33 mouse cellular contexts compared by ENCODE assay signal in the genomic region with DNA sequence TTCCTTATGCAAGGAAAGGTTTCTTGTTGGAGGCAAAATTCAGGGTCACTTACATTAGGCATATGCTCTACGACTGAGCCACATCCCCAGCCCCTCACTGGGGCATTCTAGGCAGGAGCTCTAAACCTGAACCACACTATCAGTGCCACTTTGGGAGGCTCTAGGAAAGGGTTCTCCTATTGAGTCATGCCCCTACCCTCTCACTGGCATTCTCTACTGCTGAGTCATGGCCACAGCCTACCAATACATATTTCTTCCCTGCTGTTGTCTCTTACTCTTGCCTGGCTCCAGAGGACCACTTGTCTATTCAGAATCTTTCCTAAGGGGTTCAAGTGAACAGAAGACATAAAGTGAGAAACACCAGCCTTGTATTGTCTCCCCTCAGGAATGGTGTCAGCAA. TPM values are rescaled to one million over a fixed set of nuclear protein-coding genes. Genes with fewer than 3 reads are reported as not detected.
A peak's percentile ranks its signal among the peaks of the same experiment; 100 is the strongest.
DNase-seq lines count a peak whose midpoint lies in the region; ATAC-seq and TF ChIP-seq lines count a peak whose summit lies in the region.
"Had no signal": no experiment of that assay in that cellular context is flagged by ENCODE, and none has a peak within 500 bp of the region (broad histone marks: within the 10 kb centered on the region; RNA-seq: fewer than 3 reads in every experiment).

No protein-coding gene starts in this region.

- no peak overlapping the region for H3K9ac ChIP-seq in hindbrain, embryonic 16.5 days (ENCODE audit: low read depth, low read length)
- H3K9ac ChIP-seq: embryonic facial prominence, embryonic 12.5 days; forebrain, embryonic 15.5 days; heart, embryonic 12.5 days; hindbrain, embryonic 14.5 days; limb, embryonic 12.5 days; liver, postnatal 0 days; neural tube, embryonic 12.5 days had no signal

- peak; percentile 71 to 83 for DNase-seq in adrenal gland, adult (ENCODE audit: inconsistent age in 2 of 2, low spot score in 1 of 2)
- DNase-seq in adrenal gland, postnatal 10 days, result no peak
- DNase-seq in Muller cell, postnatal 12 days (ENCODE audit: inconsistent ontology term), result peak; percentile 72
- no peak for DNase-seq in heart, postnatal 25 days (ENCODE audit: low spot score)
- DNase-seq in spleen, postnatal 4 days (ENCODE audit: low spot score in 2 of 2), result no peak
- DNase-seq: cerebellum, adult 11 months; cerebellum, postnatal 10 days; gastrocnemius, postnatal 10 days; heart, adult 18-20 months; heart, postnatal 14 days; kidney, adult 9 months; kidney, postnatal 36 days; liver, postnatal 0 days; lung, postnatal 10 days; midbrain, embryonic 14.5 days; right cerebral cortex, postnatal 14 days had no signal

- intact Hi-C loops in heart, postnatal 25 days (cut with DNase I), result no loop called here

- 0 out of 2 replicates have a peak overlapping the region, but pooled peaks have one; percentile 15 for H3K27ac ChIP-seq in bone marrow macrophage, adult 2 months (ENCODE audit: insufficient read depth, low read depth, low read length)
- H3K27ac ChIP-seq in hindbrain, embryonic 16.5 days (ENCODE audit: low read depth, low read length), result no peak overlapping the region
- H3K27ac ChIP-seq: embryonic facial prominence, embryonic 12.5 days; forebrain, embryonic 15.5 days; hindbrain, embryonic 14.5 days; limb, embryonic 12.5 days; neural tube, embryonic 12.5 days had no signal

- no peaks in the 10 kb centered on the region for H3K36me3 ChIP-seq in hindbrain, embryonic 16.5 days (ENCODE audit: control insufficient read depth, insufficient read depth, low read length)
- H3K36me3 ChIP-seq: embryonic facial prominence, embryonic 12.5 days; forebrain, embryonic 15.5 days; G1E; heart, embryonic 12.5 days; limb, embryonic 12.5 days; neural tube, embryonic 12.5 days had no signal

- no peaks in the 10 kb centered on the region for H3K9me3 ChIP-seq in hindbrain, embryonic 16.5 days (ENCODE audit: control insufficient read depth, low read length)
- H3K9me3 ChIP-seq: embryonic facial prominence, embryonic 12.5 days; forebrain, embryonic 15.5 days; G1E; heart, embryonic 12.5 days; limb, embryonic 12.5 days; megakaryocyte, embryonic 14.5 days; neural tube, embryonic 12.5 days had no signal

- TF ChIP-seq CTCF in bone marrow macrophage, adult 2 months (IDR thresholded peaks at IDR 0.05; ENCODE audit: low read depth, low read length), result no peak

- H3K4me3 ChIP-seq in bone marrow macrophage, adult 2 months (ENCODE audit: insufficient read depth, low read length), result no peak overlapping the region
- H3K4me3 ChIP-seq in hindbrain, embryonic 16.5 days (ENCODE audit: low read length), result no peak overlapping the region
- H3K4me3 ChIP-seq: embryonic facial prominence, embryonic 12.5 days; erythroblast, embryonic 14.5 days; forebrain, embryonic 15.5 days; heart, embryonic 12.5 days; limb, embryonic 12.5 days; megakaryocyte, embryonic 14.5 days; neural tube, embryonic 12.5 days had no signal

- H3K4me2 ChIP-seq in hindbrain, embryonic 16.5 days (ENCODE audit: low read length), result no peak overlapping the region
- H3K4me2 ChIP-seq: embryonic facial prominence, embryonic 12.5 days; forebrain, embryonic 15.5 days; heart, embryonic 12.5 days; hindbrain, embryonic 14.5 days; limb, embryonic 12.5 days; liver, embryonic 11.5 days; neural tube, embryonic 12.5 days had no signal

- no peaks in the 10 kb centered on the region for H3K27me3 ChIP-seq in hindbrain, embryonic 16.5 days (replicated peaks; ENCODE audit: control insufficient read depth, insufficient read depth, low read length)
- H3K27me3 ChIP-seq: CH12.LX; embryonic facial prominence, embryonic 12.5 days; forebrain, embryonic 15.5 days; heart, embryonic 12.5 days; limb, embryonic 12.5 days; neural tube, embryonic 12.5 days had no signal

- TF ChIP-seq POLR2A in bone marrow macrophage, adult 2 months (IDR thresholded peaks at IDR 0.05; ENCODE audit: borderline replicate concordance, low read depth, low read length), result no peak

- 94% methylated on average over 1 of the region's 1 CpGs for WGBS in hindbrain, embryonic 16.5 days

- peaks cover 54% of the 10 kb centered on the region for H3K4me1 ChIP-seq in bone marrow macrophage, adult 2 months (ENCODE audit: control insufficient read depth, insufficient read depth, low read length)
- H3K4me1 ChIP-seq in hindbrain, embryonic 16.5 days (ENCODE audit: control insufficient read depth, insufficient read depth, low read depth, low read length), result no peaks in the 10 kb centered on the region
- H3K4me1 ChIP-seq: embryonic facial prominence, embryonic 12.5 days; forebrain, embryonic 15.5 days; heart, embryonic 12.5 days; limb, embryonic 12.5 days; neural tube, embryonic 12.5 days had no signal

- ATAC-seq in megakaryocyte, adult 5-6 weeks (ENCODE audit: poor library complexity, severe bottlenecking), result peak; percentile 53
- no peak for ATAC-seq in hindbrain, embryonic 16.5 days
- ATAC-seq: forebrain, embryonic 15.5 days; liver, postnatal 0 days had no signal

RNA-seq across cellular contexts. Expression of gene Siglece, which starts 2.8 kb away (rescaled TPM):
- total RNA-seq in adrenal gland, postnatal 10 days (2021), result 1 to 10 TPM; 1.1 to 1.6 TPM
- polyA plus RNA-seq in bone marrow macrophage, adult 2 months (2012; ENCODE audit: insufficient read depth, insufficient read length, missing spikeins), result 41.5 and 47.6 TPM in 2 replicates
- total RNA-seq in megakaryocyte, adult 5-6 weeks (2015), result 41.6 and 46.2 TPM in 2 replicates
- 22.1 and 29.7 TPM in 2 replicates for total RNA-seq in megakaryocyte, adult 5-6 weeks (2017)
- 1 to 10 TPM; 1.1 TPM for total RNA-seq in heart, postnatal 25 days (2021)
- 0.31 and 0.41 TPM in 2 replicates for polyA plus RNA-seq in hindbrain, embryonic 16.5 days (2015; fragmentation: Nextera tagmentation; extraction: Ambion mirVana)
- total RNA-seq: CH12.LX had no signal
- polyA plus RNA-seq: erythroblast, embryonic 14.5 days; G1E had no signal

RNA-seq across cellular contexts. Expression of gene Ctu1, which starts 9.0 kb away (rescaled TPM):
- total RNA-seq in adrenal gland, postnatal 10 days (2021), result 1 to 10 TPM; 9.7 to 9.8 TPM
- polyA plus RNA-seq in bone marrow macrophage, adult 2 months (2012; ENCODE audit: insufficient read depth, insufficient read length, missing spikeins), result 4.7 and 7.7 TPM in 2 replicates
- 4.7 and 5.3 TPM in 2 replicates for total RNA-seq in megakaryocyte, adult 5-6 weeks (2015)
- total RNA-seq in megakaryocyte, adult 5-6 weeks (2017), result 3.7 and 3.9 TPM in 2 replicates
- total RNA-seq in heart, postnatal 25 days (2021), result 1 to 10 TPM; 3.2 to 3.8 TPM
- polyA plus RNA-seq in hindbrain, embryonic 16.5 days (2015; fragmentation: Nextera tagmentation; extraction: Ambion mirVana), result 20.6 and 23.0 TPM in 2 replicates

RNA-seq across cellular contexts. Expression of gene Klk14, which starts 27.4 kb away (rescaled TPM):
- total RNA-seq in adrenal gland, postnatal 10 days (2021), result under 1 TPM in 1 of 2 experiments, not detected in 1; 0.24 TPM
- not detected in 2 replicates for polyA plus RNA-seq in bone marrow macrophage, adult 2 months (2012; ENCODE audit: insufficient read depth, insufficient read length, missing spikeins)
- not detected in 2 replicates for total RNA-seq in megakaryocyte, adult 5-6 weeks (2015)
- not detected in 2 replicates for total RNA-seq in megakaryocyte, adult 5-6 weeks (2017)
- under 1 TPM; 0.28 to 0.34 TPM for total RNA-seq in heart, postnatal 25 days (2021)
- not detected in 2 replicates for polyA plus RNA-seq in hindbrain, embryonic 16.5 days (2015; fragmentation: Nextera tagmentation; extraction: Ambion mirVana)
- total RNA-seq: CH12.LX; G1E; gastrocnemius, postnatal 10 days; heart, postnatal 14 days; layer of hippocampus, adult 8-10 months; left cerebral cortex, postnatal 14 days had no signal
- polyA plus RNA-seq: embryonic facial prominence, embryonic 12.5 days; forebrain, embryonic 15.5 days; G1E; heart, embryonic 12.5 days; hindbrain, embryonic 14.5 days; limb, embryonic 12.5 days; liver, embryonic 11.5 days; liver, postnatal 0 days; midbrain, embryonic 14.5 days; neural tube, embryonic 12.5 days had no signal

RNA-seq across cellular contexts. Expression of gene Ceacam18, which starts 28.3 kb away (rescaled TPM):
- total RNA-seq in adrenal gland, postnatal 10 days (2021), result not detected
- polyA plus RNA-seq in bone marrow macrophage, adult 2 months (2012; ENCODE audit: insufficient read depth, insufficient read length, missing spikeins), result not detected in 2 replicates
- total RNA-seq in megakaryocyte, adult 5-6 weeks (2015), result not detected in 2 replicates
- not detected in 2 replicates for total RNA-seq in megakaryocyte, adult 5-6 weeks (2017)
- not detected for total RNA-seq in heart, postnatal 25 days (2021)
- polyA plus RNA-seq in hindbrain, embryonic 16.5 days (2015; fragmentation: Nextera tagmentation; extraction: Ambion mirVana), result 0.10 TPM in 1 of 2 replicates, not detected in the other
- total RNA-seq: CH12.LX; gastrocnemius, postnatal 10 days; heart, adult 18-20 months; heart, postnatal 14 days had no signal
- polyA plus RNA-seq: embryonic facial prominence, embryonic 12.5 days; erythroblast, embryonic 14.5 days; forebrain, embryonic 15.5 days; G1E; heart, embryonic 12.5 days; hindbrain, embryonic 14.5 days; limb, embryonic 12.5 days; liver, embryonic 11.5 days; midbrain, embryonic 14.5 days; neural tube, embryonic 12.5 days; urinary bladder, adult 2 months had no signal

RNA-seq across cellular contexts. Expression of gene Klk13, which starts 49.6 kb away (rescaled TPM):
- not detected for total RNA-seq in adrenal gland, postnatal 10 days (2021)
- polyA plus RNA-seq in bone marrow macrophage, adult 2 months (2012; ENCODE audit: insufficient read depth, insufficient read length, missing spikeins), result not detected in 2 replicates
- not detected in 2 replicates for total RNA-seq in megakaryocyte, adult 5-6 weeks (2015)
- not detected in 2 replicates for total RNA-seq in megakaryocyte, adult 5-6 weeks (2017)
- not detected for total RNA-seq in heart, postnatal 25 days (2021)
- 0.16 TPM in 2 replicates for polyA plus RNA-seq in hindbrain, embryonic 16.5 days (2015; fragmentation: Nextera tagmentation; extraction: Ambion mirVana)
- total RNA-seq: CH12.LX; gastrocnemius, postnatal 10 days; heart, adult 18-20 months; heart, postnatal 14 days; layer of hippocampus, adult 8-10 months; left cerebral cortex, postnatal 14 days had no signal
- polyA plus RNA-seq: erythroblast, embryonic 14.5 days; forebrain, embryonic 15.5 days; G1E; hindbrain, embryonic 14.5 days; liver, postnatal 0 days; midbrain, embryonic 14.5 days had no signal

Comparison
In these comparisons a context has a peak if more than half of its experiments do, and no peak if none do; other contexts are left out.
1. DNase-seq: peak in adrenal gland, adult (2 of 2) and Muller cell, postnatal 12 days (single experiment); none in adrenal gland, postnatal 10 days (single experiment), heart, postnatal 25 days (single experiment) and spleen, postnatal 4 days (0 of 2).
2. RNA of gene Siglece, which starts 2.8 kb away (total RNA-seq): 22.1 to 46.2 TPM in megakaryocyte, adult 5-6 weeks; 1.1 to 1.6 TPM in adrenal gland, postnatal 10 days and 1.1 TPM in heart, postnatal 25 days; every median in the first group is over 4 times any median in the second.